Mouse (Mus musculus) limb, embryonic 11.5 days (tissue): ENCODE data around the gene Ccdc162. TPM values are rescaled to one million over a fixed set of nuclear protein-coding genes. Genes with fewer than 3 reads are reported as not detected.

Experiments used
- ATAC-seq: fragments of 200-750 bp; cut with Nextera tagmentation; 2 replicates; pipeline ENCODE4 v1.8.0; 2017; ENCODE audit warnings: low read depth; ENCODE audit not compliant: insufficient number of reproducible peaks, low FRiP score, low TSS enrichment
- DNase-seq: peaks from one replicate; pipeline ENCODE4 v3.0.0-alpha.2; 2015; ENCODE audit warnings: low spot score
- H3K27ac ChIP-seq: fragments of 300-500 bp; sonication (generic); replicated peaks from 2 replicates; pipeline ENCODE4 v1.5.1; 2014; ENCODE audit warnings: low read depth, mild to moderate bottlenecking, low read length
- H3K27me3 ChIP-seq: fragments of 300-500 bp; sonication (generic); 2 replicates; pipeline ENCODE4 v1.6.1; 2014; ENCODE audit warnings: mild to moderate bottlenecking, low read length, mixed read lengths; ENCODE audit not compliant: control insufficient read depth, insufficient read depth
- H3K36me3 ChIP-seq: fragments of 300-500 bp; sonication (generic); 2 replicates; pipeline ENCODE4 v1.6.1; 2014; ENCODE audit warnings: mild to moderate bottlenecking, low read length, moderate library complexity, mixed read lengths; ENCODE audit not compliant: control insufficient read depth, insufficient read depth
- H3K4me1 ChIP-seq: fragments of 300-500 bp; sonication (generic); 2 replicates; pipeline ENCODE4 v1.6.1; 2014; ENCODE audit warnings: low read length, mixed read lengths; ENCODE audit not compliant: control insufficient read depth, insufficient read depth
- H3K4me2 ChIP-seq: fragments of 300-500 bp; sonication (generic); 2 replicates; pipeline ENCODE4 v1.6.1; 2014; ENCODE audit warnings: low read depth, mild to moderate bottlenecking, moderate library complexity; ENCODE audit not compliant: severe bottlenecking
- H3K4me3 ChIP-seq: fragments of 300-500 bp; sonication (generic); 2 replicates; pipeline ENCODE4 v1.5.1; 2014; ENCODE audit warnings: low read depth, low read length
- H3K9ac ChIP-seq: fragments of 300-500 bp; sonication (generic); 2 replicates; pipeline ENCODE4 v1.6.1; 2014; ENCODE audit warnings: mild to moderate bottlenecking, low read length
- H3K9me3 ChIP-seq: fragments of 300-500 bp; sonication (generic); 2 replicates; pipeline ENCODE4 v1.6.1; 2016; ENCODE audit warnings: low read length; ENCODE audit not compliant: control insufficient read depth
- WGBS: fragments of 180-500 bp; shearing (Covaris S2); extraction: QIAGEN DNeasy Blood & Tissue Kit; methylation state at CpG from one replicate; pipeline ENCODE4 v1.1.7; 2014; 5-methylcytosine and 5-hydroxymethylcytosine counted together
- polyA plus RNA-seq: library from polyadenylated mRNA; unstranded; fragments of >200 nt; fragmentation: Nextera tagmentation; extraction: Ambion mirVana; gene quantifications from 2 replicates; pipeline ENCODE4 v1.2.1, GENCODE M21; 2014

The Ccdc162 gene
- polyA plus RNA-seq, 1 experiment from 2014 or later, result 0.29 TPM

- Histone ChIP-seq H3K27ac (no peak overlapping the region), H3K9ac (no peak overlapping the region), H3K4me2 (no peak overlapping the region), H3K4me1 (no peaks in the 10 kb centered on the region), H3K27me3 (no peaks in the 10 kb centered on the region), H3K36me3 (no peaks in the 10 kb centered on the region), H3K9me3 (no peaks in the 10 kb centered on the region), H3K4me3 (no peak overlapping the region)
- DNase-seq (no peak), ATAC-seq (no peak)
- 64% methylated on average over 2 of the region's 2 CpGs for WGBS
These were observed 172.6 kb downstream of the Ccdc162 start for GRCm38 (mm10) chr10:41543844-41544243.

- Histone ChIP-seq H3K9ac (no peak overlapping the region), H3K27ac (no peak overlapping the region), H3K36me3 (no peaks in the 10 kb centered on the region), H3K4me2 (no peak overlapping the region), H3K27me3 (no peaks in the 10 kb centered on the region), H3K9me3 (no peaks in the 10 kb centered on the region), H3K4me3 (no peak overlapping the region), H3K4me1 (no peaks in the 10 kb centered on the region)
- DNase-seq (no peak), ATAC-seq (no peak)
- WGBS, result 89% methylated on average over 4 of the region's 4 CpGs
These were observed 173.0 kb downstream of the Ccdc162 start for GRCm38 (mm10) chr10:41543439-41543838.

- 97% methylated on average over 6 of the region's 6 CpGs for WGBS
- Histone ChIP-seq H3K4me3 (no peak overlapping the region), H3K36me3 (no peaks in the 10 kb centered on the region), H3K9me3 (no peaks in the 10 kb centered on the region), H3K4me1 (no peaks in the 10 kb centered on the region), H3K27ac (no peak overlapping the region), H3K4me2 (no peak overlapping the region), H3K27me3 (no peaks in the 10 kb centered on the region), H3K9ac (no peak overlapping the region)
- no peak for DNase-seq
- ATAC-seq, result no peak
These were observed 174.4 kb downstream of the Ccdc162 start for GRCm38 (mm10) chr10:41542057-41542456.

- H3K4me2 ChIP-seq, result no peak overlapping the region
- H3K4me3 ChIP-seq, result no peak overlapping the region
- WGBS, result 85% methylated on average over 4 of the region's 4 CpGs
- DNase-seq (no peak), ATAC-seq (no peak)
- no peak overlapping the region for H3K27ac ChIP-seq
- no peaks in the 10 kb centered on the region for H3K27me3 ChIP-seq
- H3K9me3 ChIP-seq, result no peaks in the 10 kb centered on the region
- no peaks in the 10 kb centered on the region for H3K4me1 ChIP-seq
- no peak overlapping the region for H3K9ac ChIP-seq
- peaks cover 2% of the 10 kb centered on the region; the same call in 1 of the 2 replicates for H3K36me3 ChIP-seq
These were observed 177.4 kb downstream of the Ccdc162 start for GRCm38 (mm10) chr10:41538986-41539385.

- Histone ChIP-seq H3K4me2 (no peak overlapping the region), H3K4me1 (no peaks in the 10 kb centered on the region), H3K36me3 (peaks cover 8% of the 10 kb centered on the region; the same call in 1 of the 2 replicates), H3K27me3 (no peaks in the 10 kb centered on the region), H3K4me3 (no peak overlapping the region), H3K27ac (no peak overlapping the region), H3K9me3 (no peaks in the 10 kb centered on the region), H3K9ac (no peak overlapping the region)
- ATAC-seq (no peak), DNase-seq (no peak)
- 87% methylated on average over 3 of the region's 3 CpGs for WGBS
These were observed 178.5 kb downstream of the Ccdc162 start for GRCm38 (mm10) chr10:41537983-41538330.

GRCm38 (mm10) chr10:41537226-41537982, 179.0 kb downstream of the Ccdc162 start:
- H3K27me3 ChIP-seq, result no peaks in the 10 kb centered on the region
- no peaks in the 10 kb centered on the region for H3K9me3 ChIP-seq
- H3K4me2 ChIP-seq, result no peak overlapping the region
- no peak for DNase-seq
- H3K4me3 ChIP-seq, result no peak overlapping the region
- no peak overlapping the region for H3K9ac ChIP-seq
- no peak for ATAC-seq
- H3K36me3 ChIP-seq, result peaks cover 12% of the 10 kb centered on the region; the same call in 1 of the 2 replicates
- no peaks in the 10 kb centered on the region for H3K4me1 ChIP-seq
- WGBS, result 97% methylated on average over 4 of the region's 4 CpGs
- no peak overlapping the region for H3K27ac ChIP-seq

- H3K9me3 ChIP-seq, result no peaks in the 10 kb centered on the region
- 95% methylated on average over 1 of the region's 1 CpGs for WGBS
- ATAC-seq (no peak), DNase-seq (no peak)
- no peaks in the 10 kb centered on the region for H3K4me1 ChIP-seq
- H3K27me3 ChIP-seq, result no peaks in the 10 kb centered on the region
- H3K9ac ChIP-seq, result no peak overlapping the region
- H3K4me2 ChIP-seq, result no peak overlapping the region
- peaks cover 12% of the 10 kb centered on the region; the same call in 1 of the 2 replicates for H3K36me3 ChIP-seq
- H3K4me3 ChIP-seq, result no peak overlapping the region
- H3K27ac ChIP-seq, result no peak overlapping the region
These were observed 179.7 kb downstream of the Ccdc162 start for GRCm38 (mm10) chr10:41536714-41537113.

GRCm38 (mm10) chr10:41535991-41536390, 180.4 kb downstream of the Ccdc162 start:
- WGBS, result 91% methylated on average over 2 of the region's 2 CpGs
- no peaks in the 10 kb centered on the region for H3K27me3 ChIP-seq
- no peaks in the 10 kb centered on the region for H3K4me1 ChIP-seq
- DNase-seq (no peak), ATAC-seq (no peak)
- H3K27ac ChIP-seq, result no peak overlapping the region
- no peak overlapping the region for H3K4me3 ChIP-seq
- H3K4me2 ChIP-seq, result no peak overlapping the region
- peaks cover 12% of the 10 kb centered on the region; the same call in 1 of the 2 replicates for H3K36me3 ChIP-seq
- no peak overlapping the region for H3K9ac ChIP-seq
- no peaks in the 10 kb centered on the region for H3K9me3 ChIP-seq

GRCm38 (mm10) chr10:41529972-41530371, 186.5 kb downstream of the Ccdc162 start:
- Histone ChIP-seq H3K27me3 (no peaks in the 10 kb centered on the region), H3K36me3 (peaks cover 14% of the 10 kb centered on the region; the same call in 1 of the 2 replicates)
- WGBS, result 91% methylated on average over 5 of the region's 5 CpGs

More at GRCm38 (mm10) chr10:41529972-41530371, 186.5 kb downstream of the Ccdc162 start:
- ATAC-seq (no peak), DNase-seq (no peak)
- Histone ChIP-seq H3K4me2 (no peak overlapping the region), H3K4me3 (no peak overlapping the region), H3K27ac (no peak overlapping the region), H3K9me3 (no peaks in the 10 kb centered on the region), H3K9ac (no peak overlapping the region), H3K4me1 (no peaks in the 10 kb centered on the region)
